Mouse (Mus musculus): ENCODE measurements at regions not wholly inside any gene's neighbourhood (a gene's known extent, or its start where the extent isn't known, plus 50 kb on each side); places are given as distances from the start of the nearest gene placed in this dataset.
A peak's percentile ranks its signal among the peaks of the same experiment; 100 is the strongest.

DNA sequence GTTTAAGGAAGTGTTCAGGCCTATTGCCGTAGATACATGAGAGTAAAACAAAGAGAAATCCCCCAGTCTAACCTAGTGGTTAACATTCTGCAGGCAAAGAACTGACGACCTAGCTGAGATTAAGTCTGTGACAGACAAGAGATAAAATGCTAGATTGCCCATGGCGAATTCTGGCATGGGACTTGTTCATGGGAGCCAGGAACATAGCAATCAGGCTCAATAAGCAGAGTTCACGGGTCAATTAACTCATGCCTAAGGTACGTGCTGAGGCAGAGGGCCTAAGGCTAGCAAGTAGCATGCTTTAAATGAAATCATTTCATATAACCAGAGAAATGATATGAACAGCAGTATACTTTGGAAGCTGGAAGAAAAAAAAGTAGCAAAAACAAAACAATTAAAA lies 1119.2 kb upstream of the Adgrl2 start:
- no peak for DNase-seq (ENCODE audit: extremely low spot score in 1 of 2, low spot score in 1 of 2)

DNA sequence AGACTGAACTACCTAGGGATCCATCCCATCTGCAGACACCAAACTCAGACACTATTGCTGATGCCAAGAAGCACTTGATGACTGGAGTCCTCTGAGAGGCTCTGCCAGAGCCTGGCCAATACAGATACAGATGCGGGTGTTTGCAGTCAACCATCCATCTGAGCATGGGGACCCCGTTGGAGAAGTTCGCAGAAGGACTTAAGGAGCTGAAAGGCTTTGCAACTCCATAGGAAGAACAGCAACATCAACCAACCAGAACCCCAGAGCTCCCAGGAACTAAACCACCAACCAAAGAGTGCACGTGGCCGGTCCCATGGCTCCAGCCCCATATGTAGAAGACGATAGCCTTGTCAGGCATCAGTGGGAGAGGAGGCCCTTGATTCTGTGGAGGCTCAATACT lies 1121.9 kb upstream of the Adgrl2 start:
- DNase-seq (ENCODE audit: extremely low spot score in 1 of 2, low spot score in 1 of 2) = no peak

DNA sequence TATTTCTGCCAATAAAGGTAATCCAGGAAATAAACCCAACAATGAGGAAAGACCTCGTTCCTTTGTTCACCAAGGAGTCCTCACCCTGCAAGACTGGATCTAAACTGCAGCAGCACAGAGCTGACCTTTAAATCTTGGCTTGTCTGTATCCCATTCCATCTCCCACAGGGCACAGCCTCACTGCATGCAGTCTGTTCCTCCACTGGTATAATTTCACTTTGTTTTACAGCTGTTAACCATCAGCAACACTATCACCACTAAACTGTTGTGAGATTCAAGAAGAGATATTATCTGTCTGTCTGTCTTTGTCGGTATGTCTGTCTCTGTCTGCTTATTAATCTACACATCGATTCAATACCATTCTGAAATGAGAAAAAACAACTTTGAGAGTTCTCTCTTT lies 1129.5 kb upstream of the Adgrl2 start:
- no peak for DNase-seq (ENCODE audit: extremely low spot score in 1 of 2, low spot score in 1 of 2)

DNA sequence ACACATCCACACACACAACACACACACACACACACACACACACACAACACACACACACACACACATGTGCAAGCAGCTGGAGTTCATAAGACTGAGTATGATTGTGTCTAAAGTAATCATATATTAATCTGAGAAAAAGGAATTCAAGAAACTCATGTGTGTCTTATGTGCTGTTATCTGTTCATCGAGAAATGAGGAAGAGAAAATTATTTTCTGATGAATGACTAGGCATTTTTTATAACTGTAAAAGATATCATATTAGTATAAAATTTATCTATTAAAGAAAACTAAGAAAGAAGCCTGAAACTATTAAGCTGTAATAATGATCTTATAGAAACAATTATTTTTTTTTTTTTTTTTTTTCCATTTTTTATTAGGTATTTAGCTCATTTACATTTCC lies 1156.3 kb upstream of the Adgrl2 start:
- no peak for DNase-seq (ENCODE audit: extremely low spot score in 1 of 2, low spot score in 1 of 2)

DNA sequence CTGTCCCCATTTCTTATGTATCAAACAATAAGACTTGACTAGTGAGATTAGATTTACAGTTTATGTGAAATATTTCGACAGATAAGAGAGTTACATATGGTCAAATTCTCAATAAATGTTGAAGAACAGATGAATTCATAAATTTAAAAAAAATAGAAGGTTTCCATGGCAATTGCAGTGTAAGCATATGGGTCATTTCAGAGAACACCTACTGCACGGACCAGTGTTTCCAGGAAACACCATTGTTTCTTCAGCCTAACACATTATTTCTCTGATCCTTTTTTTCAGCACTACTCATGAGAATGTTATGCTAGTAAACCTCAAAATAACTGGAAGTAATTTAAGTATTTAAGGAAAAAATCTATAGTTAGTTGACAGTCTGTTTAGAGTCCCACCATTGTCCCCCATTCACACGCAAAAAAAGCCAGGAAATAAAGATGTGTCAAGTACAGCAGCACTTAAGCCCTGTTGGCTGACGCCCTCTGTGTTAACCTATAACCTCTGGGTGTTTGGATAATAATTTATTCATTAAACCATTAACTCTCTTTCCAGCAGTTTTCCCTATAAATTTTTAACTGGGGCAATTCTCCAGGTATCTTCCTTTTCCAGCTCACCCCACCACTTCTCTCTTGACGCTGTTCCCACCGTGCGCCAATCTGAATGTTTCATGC lies 1160.9 kb upstream of the Adgrl2 start:
- no peak for DNase-seq (ENCODE audit: extremely low spot score in 1 of 2, low spot score in 1 of 2)

DNA sequence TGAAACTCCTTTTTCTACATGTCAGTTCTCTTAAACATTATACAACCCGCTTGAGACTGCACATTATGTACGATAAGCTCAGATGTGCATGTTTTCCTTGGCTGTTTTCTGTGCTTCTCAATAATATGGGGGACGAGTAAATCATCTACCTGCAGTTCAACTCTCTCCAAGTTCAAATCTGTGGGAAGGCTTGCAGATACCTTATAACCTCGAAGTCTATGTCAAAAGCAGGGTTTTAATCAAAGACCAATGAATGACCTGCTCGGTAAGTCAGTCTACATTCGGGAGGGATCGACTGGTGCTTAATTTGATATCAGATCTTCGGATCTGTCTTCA lies 1161.4 kb upstream of the Adgrl2 start:
- DNase-seq (ENCODE audit: extremely low spot score in 1 of 2, low spot score in 1 of 2) = no peak

DNA sequence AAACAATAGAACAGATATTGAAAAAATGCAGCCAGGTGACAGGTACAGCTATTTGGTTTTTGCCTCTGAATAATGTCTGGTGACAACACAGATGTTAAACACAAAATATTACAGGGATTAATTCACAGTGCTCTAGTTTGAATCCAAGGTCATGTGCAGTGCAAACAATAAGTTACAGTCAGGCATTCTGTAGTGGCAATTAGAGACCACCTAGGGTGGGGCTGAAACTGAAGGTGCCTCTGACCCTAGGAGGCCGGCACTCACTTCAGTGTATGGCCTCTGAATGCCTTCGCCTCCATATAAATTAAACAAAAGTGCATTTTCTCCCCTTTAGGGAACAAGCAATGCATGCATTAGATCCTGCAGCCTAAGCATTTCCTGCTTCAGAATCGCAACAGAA lies 1162.5 kb upstream of the Adgrl2 start:
- no peak for DNase-seq (ENCODE audit: extremely low spot score in 1 of 2, low spot score in 1 of 2)

DNA sequence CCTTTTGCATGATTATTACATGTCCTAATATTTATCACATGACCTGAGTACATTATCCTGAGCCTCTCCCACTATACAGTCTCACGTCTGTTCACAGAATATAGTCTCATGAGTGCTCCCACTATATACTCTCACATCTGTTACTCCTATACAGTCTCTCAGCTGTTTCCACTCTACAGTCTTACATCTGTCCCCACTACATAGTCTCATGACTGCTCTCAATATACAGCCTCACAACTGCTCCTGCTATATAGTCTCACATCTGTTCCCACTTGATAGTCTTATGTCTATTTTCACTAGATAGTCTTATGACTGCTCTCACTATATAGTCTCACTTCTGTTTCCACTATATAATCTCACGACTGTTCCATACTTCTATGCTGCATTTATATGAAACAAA lies 1195.5 kb upstream of the Adgrl2 start:
- no peak for DNase-seq (ENCODE audit: extremely low spot score in 1 of 2, low spot score in 1 of 2)

DNA sequence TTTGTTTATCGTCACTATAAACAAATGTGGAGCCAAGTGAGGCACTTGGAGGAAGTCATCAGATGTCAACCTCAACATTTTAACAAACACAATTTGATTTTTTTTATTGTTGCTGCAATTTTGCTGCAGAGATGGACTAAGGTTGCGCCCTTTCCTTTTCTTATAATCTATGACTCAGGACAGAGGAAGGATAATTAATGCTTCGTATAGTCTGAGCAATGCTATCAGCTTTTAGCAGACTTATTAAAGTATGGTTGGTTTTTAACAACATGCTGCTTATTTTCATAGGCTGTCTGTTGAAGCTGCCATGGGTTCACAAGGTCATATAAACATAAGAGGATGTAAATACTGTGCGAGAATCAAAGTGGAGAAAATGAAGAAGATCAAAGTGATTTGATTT lies 1202.8 kb upstream of the Adgrl2 start:
- no peak for DNase-seq (ENCODE audit: extremely low spot score in 1 of 2, low spot score in 1 of 2)

DNA sequence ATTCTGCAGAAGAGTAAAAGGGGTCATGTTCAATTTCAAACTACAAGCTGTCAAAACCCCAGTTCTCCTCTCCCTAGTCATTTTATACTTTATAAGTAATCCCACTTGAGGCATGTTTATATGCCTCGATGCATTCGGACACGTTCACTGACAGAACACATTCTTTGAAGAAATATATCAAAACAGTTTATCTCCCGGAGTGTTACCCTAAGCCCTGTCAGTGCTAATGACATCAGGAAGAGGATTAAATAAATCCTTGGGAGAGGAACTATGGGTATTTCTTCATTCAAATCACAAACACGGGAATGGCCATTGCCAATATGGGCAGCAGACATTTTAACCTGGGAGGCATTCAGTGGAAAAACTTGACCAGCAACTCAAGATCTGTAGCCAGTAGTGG lies 1208.1 kb upstream of the Adgrl2 start:
- no peak for DNase-seq (ENCODE audit: extremely low spot score in 1 of 2, low spot score in 1 of 2)

DNA sequence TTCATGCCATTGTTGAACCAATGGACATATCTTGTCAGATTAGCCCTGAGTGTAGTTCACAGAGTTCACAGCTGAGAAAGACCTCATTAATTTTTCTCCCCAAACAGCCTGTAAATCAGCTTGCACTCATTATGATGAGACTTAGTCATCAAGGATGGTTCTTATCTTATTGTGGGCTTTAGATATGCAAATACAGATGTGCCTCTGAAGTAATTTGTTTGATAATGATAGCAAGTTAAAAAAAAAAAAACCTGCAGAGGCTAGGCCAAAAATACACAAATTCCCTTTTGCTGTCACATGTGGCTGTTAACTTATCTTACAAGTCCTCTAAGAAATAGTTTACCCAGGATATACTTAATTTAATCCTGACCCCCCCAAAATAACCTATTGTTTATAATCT lies 1215.5 kb upstream of the Adgrl2 start:
- DNase-seq (ENCODE audit: extremely low spot score in 1 of 2, low spot score in 1 of 2) = no peak

DNA sequence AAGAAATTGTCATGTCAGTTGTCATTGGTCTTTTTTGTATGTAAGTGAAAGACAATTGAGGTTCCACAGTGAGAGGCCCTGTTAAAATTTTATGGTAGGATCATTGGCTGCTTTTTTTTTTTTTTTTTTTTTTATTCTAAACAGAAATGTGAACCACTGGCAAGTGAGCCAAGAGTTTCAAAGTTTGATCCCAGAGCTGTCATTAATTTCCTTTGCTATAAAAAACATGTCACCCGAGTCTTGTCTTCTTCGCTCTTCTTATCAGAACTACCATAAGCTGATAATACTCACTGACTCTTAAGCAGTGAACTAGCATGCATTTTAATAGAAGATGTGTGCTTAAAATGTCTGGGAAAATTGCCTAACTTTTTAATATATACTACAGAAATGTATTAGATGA lies 1204.4 kb upstream of the Adgrl4 start:
- DNase-seq (ENCODE audit: extremely low spot score in 1 of 2, low spot score in 1 of 2) = no peak

DNA sequence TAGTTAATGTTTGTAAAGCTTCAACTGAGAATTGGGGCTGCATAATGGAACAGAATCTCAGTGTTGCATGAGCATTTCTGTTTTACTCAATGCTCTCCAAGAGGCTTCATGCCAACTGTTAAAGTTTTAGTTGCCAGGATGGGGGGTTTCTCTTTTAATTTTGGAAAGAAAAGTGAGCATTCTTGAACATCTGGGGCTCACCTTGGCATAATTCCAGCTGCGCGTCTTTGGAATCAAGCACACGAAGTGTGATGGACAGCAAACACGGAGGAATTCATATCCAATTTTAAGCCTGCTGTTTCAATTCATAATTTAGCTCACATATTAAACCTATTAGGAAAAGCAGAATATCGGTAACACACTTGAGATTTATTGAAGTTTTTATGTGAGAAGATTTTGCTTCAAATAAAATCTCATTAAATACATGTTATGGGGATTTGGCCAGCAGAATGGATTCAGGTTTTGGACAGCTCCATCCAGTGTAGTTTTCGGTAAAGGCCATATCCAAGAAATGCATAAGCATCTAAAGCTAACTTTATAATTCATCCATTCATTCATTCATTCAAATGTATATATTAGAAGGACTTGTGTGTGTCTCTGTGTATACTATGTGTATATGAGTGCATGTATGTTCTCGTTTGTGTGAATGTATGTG lies 1200.6 kb upstream of the Adgrl4 start:
- no peak for DNase-seq (ENCODE audit: extremely low spot score in 1 of 2, low spot score in 1 of 2)

DNA sequence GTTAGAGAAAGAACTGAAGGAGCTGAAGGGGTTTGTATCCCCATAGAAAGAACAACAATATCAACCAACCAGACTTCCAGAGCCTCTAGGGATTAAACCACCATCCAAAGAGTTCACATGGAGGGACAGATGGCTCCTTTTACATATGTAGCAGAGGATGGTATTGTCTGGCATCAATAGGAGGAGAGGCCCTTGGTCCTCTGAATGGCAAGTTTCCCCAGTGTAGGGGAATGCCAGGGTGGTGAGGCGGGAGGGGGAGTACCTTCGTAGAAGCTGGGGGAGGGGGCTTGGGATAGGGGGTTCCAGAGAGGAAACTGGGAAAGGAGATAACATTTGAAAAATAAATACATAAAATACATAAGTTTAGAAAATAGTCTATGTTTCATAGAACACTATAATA lies 1162.6 kb upstream of the Adgrl4 start:
- DNase-seq (ENCODE audit: extremely low spot score in 1 of 2, low spot score in 1 of 2) = no peak

DNA sequence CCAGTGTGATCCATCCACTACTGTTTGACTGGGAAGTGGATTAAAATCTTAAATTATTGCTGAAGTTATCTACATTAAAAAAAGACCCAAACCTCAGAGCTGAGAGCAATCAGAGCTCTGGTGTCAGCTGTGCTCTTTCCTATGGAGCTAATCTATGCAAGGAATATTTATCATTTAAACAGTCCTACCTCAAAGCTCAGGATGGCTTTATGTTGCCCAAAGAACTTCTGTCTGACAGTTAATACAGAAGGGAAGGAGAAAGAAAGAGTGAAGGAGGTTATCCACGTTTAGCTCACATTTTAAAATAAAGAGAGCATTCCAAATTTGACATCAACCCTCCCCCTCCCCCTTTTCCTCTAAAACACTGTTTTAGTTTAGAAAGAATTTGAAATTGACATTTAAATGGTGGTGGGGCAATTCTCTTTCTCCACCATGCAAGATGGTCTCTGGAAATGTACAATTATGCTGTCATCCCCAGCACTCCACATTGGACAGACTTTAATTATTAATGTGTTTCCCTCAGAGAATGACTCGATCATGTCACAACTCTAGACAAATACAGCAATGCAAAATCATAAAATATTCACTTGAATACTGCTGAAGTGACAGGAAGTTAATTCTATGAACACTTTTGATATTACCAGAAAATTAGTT lies 1141.5 kb upstream of the Adgrl4 start:
- DNase-seq (ENCODE audit: extremely low spot score in 1 of 2, low spot score in 1 of 2) = no peak

DNA sequence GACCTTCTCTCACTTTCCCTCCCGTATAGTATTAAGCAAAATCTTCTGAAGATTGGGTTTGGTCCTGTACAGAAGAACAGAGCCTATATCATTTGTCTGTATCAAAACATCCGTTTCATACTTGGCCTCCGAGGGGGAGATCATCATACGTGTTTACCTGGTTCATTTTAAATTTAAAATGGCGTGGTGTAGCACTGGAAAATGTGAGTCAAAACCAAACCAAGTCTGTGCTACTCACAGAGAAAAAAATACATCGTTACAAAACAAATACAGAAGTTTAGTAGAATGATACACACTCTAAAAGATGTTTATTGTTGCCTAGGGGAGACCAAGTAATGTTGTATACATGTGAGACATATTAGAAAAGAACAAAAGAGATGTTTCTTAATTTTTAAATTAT lies 1108.9 kb upstream of the Adgrl4 start:
- no peak for DNase-seq (ENCODE audit: extremely low spot score in 1 of 2, low spot score in 1 of 2)

DNA sequence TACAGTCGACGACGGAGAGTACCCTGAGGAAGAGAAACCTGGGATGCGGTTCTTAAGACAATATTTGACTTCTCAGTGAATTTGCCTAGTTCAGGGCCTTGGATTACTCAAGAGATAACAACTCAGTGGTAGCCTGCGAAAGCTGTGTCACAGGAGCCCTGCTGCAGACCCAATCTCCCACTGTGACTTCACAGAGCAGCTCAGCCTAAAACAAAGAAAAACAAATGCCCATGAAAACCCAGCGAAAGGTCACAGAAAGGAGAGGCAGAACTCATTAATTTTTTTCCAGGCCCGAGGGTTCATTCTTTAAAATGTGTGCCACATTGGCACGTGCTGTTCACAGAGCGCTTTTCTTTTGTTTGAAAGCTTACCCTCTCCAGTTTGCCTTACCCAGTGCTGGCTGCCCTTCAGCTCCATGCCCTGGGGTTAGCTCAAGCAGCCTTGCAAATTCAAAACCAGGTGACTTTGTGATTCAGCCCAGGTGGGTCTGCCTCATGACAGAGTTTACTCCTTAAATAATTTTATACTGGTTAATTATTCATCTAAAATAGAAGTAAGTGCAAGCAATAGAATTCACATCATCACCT lies 1085.5 kb upstream of the Adgrl4 start:
- no peak for DNase-seq (ENCODE audit: extremely low spot score in 1 of 2, low spot score in 1 of 2)

DNA sequence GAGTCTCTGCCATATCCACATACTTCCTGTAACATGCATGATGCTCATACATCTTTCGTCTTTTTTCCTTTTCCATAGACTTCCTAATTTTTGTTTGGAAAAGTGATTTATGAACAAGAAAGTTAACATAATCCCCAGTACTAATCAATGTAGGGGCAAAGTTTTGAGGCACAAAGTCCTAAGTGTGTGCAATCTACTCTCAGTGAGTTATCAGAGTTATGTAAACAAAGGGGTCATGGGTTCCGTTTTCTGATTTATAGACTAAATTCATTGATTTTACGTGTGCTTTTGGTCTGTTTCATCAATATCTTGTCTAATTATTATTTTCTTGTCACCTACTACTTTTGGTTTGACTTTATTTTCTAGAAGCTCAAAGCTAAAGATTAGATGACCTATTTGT lies 1071.9 kb upstream of the Adgrl4 start:
- DNase-seq (ENCODE audit: extremely low spot score in 1 of 2, low spot score in 1 of 2) = no peak

DNA sequence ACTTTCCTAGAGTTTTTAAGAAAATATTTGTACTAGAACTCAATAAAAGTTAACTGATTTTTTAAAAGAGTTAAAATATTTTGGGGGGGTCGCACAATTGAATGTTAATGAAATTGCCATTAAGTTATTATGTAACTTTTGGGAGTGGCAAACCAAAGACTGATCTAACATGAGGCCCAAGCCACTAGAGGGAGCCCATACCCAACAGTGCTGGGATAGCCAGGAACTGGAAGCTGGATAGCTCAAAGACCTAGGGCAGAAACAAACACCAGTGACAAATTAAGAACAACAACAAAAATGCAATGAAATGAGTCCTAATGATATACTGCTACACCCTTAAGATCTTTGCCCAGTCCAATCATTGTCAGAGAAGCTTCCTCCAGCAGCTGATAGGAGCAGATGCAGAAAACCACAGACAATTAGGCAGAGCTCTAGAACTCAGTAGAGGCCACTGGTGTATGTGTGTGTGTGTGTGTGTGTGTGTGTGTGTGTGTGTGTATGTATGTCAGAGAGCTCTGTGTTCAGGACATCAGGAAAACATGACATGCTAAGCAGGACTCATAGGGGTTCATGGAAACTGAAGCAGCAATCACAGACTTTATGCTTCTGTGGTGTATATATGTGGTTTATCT lies 1052.6 kb upstream of the Adgrl4 start:
- DNase-seq (ENCODE audit: extremely low spot score in 1 of 2, low spot score in 1 of 2) = peak in 1 of 2 experiments; percentile 57

DNA sequence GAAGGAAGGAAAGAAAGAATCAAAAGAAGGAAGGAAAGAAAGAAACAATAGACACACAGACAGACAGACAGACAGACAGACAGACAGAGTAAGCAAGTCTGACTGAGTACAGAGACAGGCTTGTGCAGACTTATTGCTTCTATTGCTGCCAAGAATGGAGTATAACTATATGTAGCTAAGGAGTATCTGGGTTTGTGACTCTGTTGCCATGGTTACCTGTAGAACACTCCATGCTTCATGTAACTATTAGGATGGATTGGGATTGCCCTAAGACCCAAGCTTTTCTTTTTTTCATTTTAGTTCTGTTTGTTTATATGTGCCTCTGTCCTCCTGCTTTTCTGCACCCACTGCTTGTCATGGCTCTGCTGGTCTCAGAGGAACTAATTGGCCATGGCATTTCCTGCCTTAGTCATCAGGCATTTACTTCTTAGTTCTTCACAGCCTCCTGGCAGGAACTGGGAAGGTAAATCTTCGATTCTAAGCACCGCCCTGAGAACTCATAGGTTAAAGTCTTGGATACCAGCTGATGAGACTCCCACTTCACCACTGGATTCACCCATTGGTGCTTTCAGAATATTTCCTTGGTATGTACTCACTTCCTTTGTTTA lies 1035.9 kb upstream of the Adgrl4 start:
- no peak for DNase-seq (ENCODE audit: extremely low spot score in 1 of 2, low spot score in 1 of 2)

DNA sequence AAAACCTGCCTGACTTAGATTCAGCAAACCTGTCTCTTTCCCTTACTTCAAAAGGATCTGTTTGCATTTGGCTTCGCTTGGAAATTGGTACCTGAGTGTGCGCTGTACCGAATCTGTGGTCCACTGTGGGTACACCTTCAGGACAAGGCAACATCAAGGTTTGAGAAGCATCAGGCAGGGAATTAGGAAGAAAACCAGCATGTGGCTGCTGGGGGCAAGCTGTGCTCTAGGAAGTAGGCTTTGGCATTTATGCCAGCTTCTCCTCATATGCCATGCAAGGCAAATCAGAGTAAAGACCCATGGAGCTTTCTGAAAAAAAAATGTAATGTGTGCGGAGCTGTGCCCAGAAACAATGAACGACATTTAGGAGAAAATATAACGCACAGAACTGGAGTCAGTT lies 1031.6 kb upstream of the Adgrl4 start:
- no peak for DNase-seq (ENCODE audit: extremely low spot score in 1 of 2, low spot score in 1 of 2)
